Mouse (Mus musculus) C2C12 (cell line): Measurements from ENCODE around the gene Frem3.

ENCODE experiments used
- CEBPB ChIP-seq: IDR thresholded peaks from one replicate; pipeline ENCODE4 v1.6.1; 2011; ENCODE audit warnings: low read depth, mild to moderate bottlenecking, control low read depth, moderate library complexity
- CTCF ChIP-seq: IDR thresholded peaks from one replicate; pipeline ENCODE4 v1.5.1; 2011; ENCODE audit not compliant: control insufficient read depth, insufficient read depth, insufficient read length
- FOSL1 ChIP-seq: IDR thresholded peaks from one replicate; pipeline ENCODE4 v1.8.0; 2011; ENCODE audit warnings: mild to moderate bottlenecking, low read length; ENCODE audit not compliant: poor library complexity, insufficient read depth, severe bottlenecking
- MAX ChIP-seq: IDR thresholded peaks from one replicate; pipeline ENCODE4 v1.6.1; 2011; ENCODE audit warnings: mild to moderate bottlenecking, control low read depth
- MYOD1 ChIP-seq: IDR thresholded peaks from one replicate; pipeline ENCODE4 v1.6.1; 2011; ENCODE audit warnings: low read depth; ENCODE audit not compliant: control insufficient read depth, insufficient read length
- MYOG ChIP-seq: IDR thresholded peaks from one replicate; pipeline ENCODE4 v1.6.1; 2011; ENCODE audit not compliant: control insufficient read depth, insufficient read length; ENCODE audit errors: extremely low read depth
- USF1 ChIP-seq: IDR thresholded peaks from one replicate; pipeline ENCODE4 v1.6.1; 2011; ENCODE audit warnings: low read depth, mild to moderate bottlenecking, control low read depth, moderate library complexity

GRCm38 (mm10) chr8:80647394-80647793 is 36.5 kb downstream of the Frem3 start:
- TF ChIP-seq CTCF = no peak
- no peak for TF ChIP-seq MAX
- no peak for TF ChIP-seq USF1
- no peak for TF ChIP-seq MYOG
- no peak for TF ChIP-seq CEBPB
- no peak for TF ChIP-seq MYOD1
- TF ChIP-seq FOSL1 = no peak
